Mouse (Mus musculus): Measurements from ENCODE around the gene Mslnl. TPM values are rescaled to one million over a fixed set of nuclear protein-coding genes. Genes with fewer than 3 reads are reported as not detected.

Mslnl gene
- polyA plus RNA-seq, 1 experiment from 2014 or later = not detected

DNA sequence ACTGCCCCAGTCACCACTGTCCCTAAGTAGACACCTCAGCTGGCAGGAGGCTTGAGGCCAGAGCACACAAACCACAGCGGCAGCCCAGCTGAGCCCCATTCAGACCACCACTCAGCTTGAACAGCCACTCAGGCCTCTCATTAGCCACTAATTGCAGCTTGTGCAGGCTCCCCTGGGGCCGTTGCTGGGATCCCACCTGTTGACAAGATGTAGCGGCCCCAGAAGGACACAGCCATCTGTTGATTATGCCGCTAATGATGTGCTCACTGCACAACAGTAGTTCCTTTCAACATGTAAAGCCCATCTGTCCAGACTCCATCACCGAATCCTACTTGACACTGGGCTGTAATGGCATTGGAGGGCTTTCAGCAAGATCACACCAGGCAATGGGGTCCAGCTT is 30.0 kb downstream of the Mslnl start:
- H3K9ac ChIP-seq (ENCODE audit: low read depth, low read length) = no peak overlapping the region
- no peak overlapping the region for H3K4me2 ChIP-seq (ENCODE audit: low read length)
- no peak for ATAC-seq
- no peak overlapping the region for H3K4me3 ChIP-seq (ENCODE audit: low read depth, low read length)
- no peak overlapping the region for H3K27ac ChIP-seq (ENCODE audit: low read length)
- H3K9me3 ChIP-seq (replicated peaks; ENCODE audit: control insufficient read depth, low read length, poor library complexity, severe bottlenecking) = no peaks in the 10 kb centered on the region
- WGBS = 36% methylated on average over 5 of the region's 5 CpGs
- no peaks in the 10 kb centered on the region for H3K27me3 ChIP-seq (ENCODE audit: control insufficient read depth, insufficient read depth, low read depth, low read length)
- no peaks in the 10 kb centered on the region for H3K4me1 ChIP-seq (ENCODE audit: control insufficient read depth, insufficient read depth, low read length)
- H3K36me3 ChIP-seq (ENCODE audit: control insufficient read depth, insufficient read depth, low read length) = no peaks in the 10 kb centered on the region

DNA sequence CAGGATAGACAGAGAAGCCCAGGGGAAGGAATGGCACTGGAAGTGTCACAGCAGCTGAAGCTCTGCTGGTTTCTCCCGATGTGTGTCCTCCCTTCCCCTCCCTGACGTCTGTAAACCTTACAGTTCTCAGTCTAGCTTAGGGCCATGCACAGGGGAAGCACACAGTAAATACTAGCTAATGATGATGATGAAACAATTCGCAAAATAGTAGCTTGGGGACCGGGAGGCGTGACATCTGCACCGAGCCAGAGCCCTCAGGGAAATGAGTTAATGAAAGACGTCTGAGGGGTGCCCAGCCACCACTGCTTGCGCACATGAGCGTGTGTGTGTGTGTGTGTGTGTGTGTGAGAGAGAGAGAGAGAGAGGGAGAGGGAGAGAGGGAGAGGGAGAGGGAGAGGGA is 33.5 kb downstream of the Mslnl start:
- Histone ChIP-seq H3K4me2 (ENCODE audit: low read length) (no peak overlapping the region), H3K27me3 (ENCODE audit: control insufficient read depth, insufficient read depth, low read depth, low read length) (no peaks in the 10 kb centered on the region), H3K4me3 (ENCODE audit: low read depth, low read length) (no peak overlapping the region), H3K4me1 (ENCODE audit: control insufficient read depth, insufficient read depth, low read length) (peaks cover 7% of the 10 kb centered on the region), H3K9ac (ENCODE audit: low read depth, low read length) (no peak overlapping the region), H3K27ac (ENCODE audit: low read length) (no peak overlapping the region), H3K9me3 (replicated peaks; ENCODE audit: control insufficient read depth, low read length, poor library complexity, severe bottlenecking) (no peaks in the 10 kb centered on the region), H3K36me3 (ENCODE audit: control insufficient read depth, insufficient read depth, low read length) (no peaks in the 10 kb centered on the region)
- no peak for ATAC-seq
- WGBS = 62% methylated on average over 7 of the region's 9 CpGs

GRCm38 (mm10) chr17:25773549-25774120 is 37.8 kb downstream of the Mslnl start, which contains the start of gene Narfl:
Gene Narfl (plus strand): TSS chr17:25773776.
- Histone ChIP-seq H3K9me3 (replicated peaks; ENCODE audit: control insufficient read depth, low read length, poor library complexity, severe bottlenecking) (no peaks in the 10 kb centered on the region), H3K27ac (ENCODE audit: low read length) (no peak within 1 kb of the TSS), H3K27me3 (ENCODE audit: control insufficient read depth, insufficient read depth, low read depth, low read length) (no peaks in the 10 kb centered on the region), H3K4me2 (ENCODE audit: low read length) (peak within 1 kb of the TSS; percentile 88), H3K4me1 (ENCODE audit: control insufficient read depth, insufficient read depth, low read length) (peaks cover 14% of the 10 kb centered on the region), H3K9ac (ENCODE audit: low read depth, low read length) (peak within 1 kb of the TSS; percentile 84), H3K4me3 (ENCODE audit: low read depth, low read length) (peak within 1 kb of the TSS; percentile 83), H3K36me3 (ENCODE audit: control insufficient read depth, insufficient read depth, low read length) (peaks cover 6% of the 10 kb centered on the region; the same call in 1 of the 2 replicates)
- peak; percentile 84 for ATAC-seq
- WGBS = under 1% methylated on average over 37 of the region's 37 CpGs

- no peak for ATAC-seq
- 77% methylated on average over 10 of the region's 10 CpGs for WGBS
- H3K4me3 ChIP-seq (ENCODE audit: low read depth, low read length) = no peak overlapping the region
Measured at GRCm38 (mm10) chr17:25775318-25776062, 39.6 kb downstream of the Mslnl start.

GRCm38 (mm10) chr17:25777948-25778347 is 42.1 kb downstream of the Mslnl start:
- no peak for ATAC-seq
- Histone ChIP-seq H3K36me3 (ENCODE audit: control insufficient read depth, insufficient read depth, low read length) (peaks cover 21% of the 10 kb centered on the region), H3K27me3 (ENCODE audit: control insufficient read depth, insufficient read depth, low read depth, low read length) (no peaks in the 10 kb centered on the region), H3K9me3 (replicated peaks; ENCODE audit: control insufficient read depth, low read length, poor library complexity, severe bottlenecking) (no peaks in the 10 kb centered on the region), H3K4me3 (ENCODE audit: low read depth, low read length) (no peak overlapping the region), H3K27ac (ENCODE audit: low read length) (no peak overlapping the region), H3K4me2 (ENCODE audit: low read length) (no peak overlapping the region), H3K4me1 (ENCODE audit: control insufficient read depth, insufficient read depth, low read length) (peaks cover 14% of the 10 kb centered on the region), H3K9ac (ENCODE audit: low read depth, low read length) (no peak overlapping the region)
- WGBS = 96% methylated on average over 5 of the region's 5 CpGs

More at GRCm38 (mm10) chr17:25775318-25776062, 39.6 kb downstream of the Mslnl start:
- H3K27ac ChIP-seq (ENCODE audit: low read length) = no peak overlapping the region
- H3K27me3 ChIP-seq (ENCODE audit: control insufficient read depth, insufficient read depth, low read depth, low read length) = no peaks in the 10 kb centered on the region
- H3K4me2 ChIP-seq (ENCODE audit: low read length) = no peak overlapping the region
- no peak overlapping the region for H3K9ac ChIP-seq (ENCODE audit: low read depth, low read length)
- H3K36me3 ChIP-seq (ENCODE audit: control insufficient read depth, insufficient read depth, low read length) = peaks cover 6% of the 10 kb centered on the region; the same call in 1 of the 2 replicates
- no peaks in the 10 kb centered on the region for H3K9me3 ChIP-seq (replicated peaks; ENCODE audit: control insufficient read depth, low read length, poor library complexity, severe bottlenecking)
- H3K4me1 ChIP-seq (ENCODE audit: control insufficient read depth, insufficient read depth, low read length) = peaks cover 14% of the 10 kb centered on the region

DNA sequence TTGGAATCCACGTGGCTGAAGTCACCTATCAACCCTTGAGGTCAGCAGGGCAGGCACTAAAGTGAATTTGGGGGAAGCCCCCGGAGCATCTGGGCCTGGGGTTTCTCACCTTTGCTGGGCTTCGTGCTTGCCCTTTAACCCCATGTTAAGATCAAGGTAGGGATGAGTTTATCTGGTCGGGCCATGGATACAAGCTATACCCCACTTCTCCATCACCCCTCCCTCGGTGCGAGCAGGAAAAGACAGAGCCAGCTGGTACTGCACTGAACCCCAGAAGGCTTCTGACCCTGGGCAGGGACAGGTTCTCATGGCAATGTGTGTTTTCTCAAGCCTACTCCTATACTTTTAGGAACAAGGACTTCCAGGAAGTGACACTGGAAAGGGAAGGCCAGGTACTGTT is 45.5 kb downstream of the Mslnl start:
- H3K4me1 ChIP-seq (ENCODE audit: control insufficient read depth, insufficient read depth, low read length) = peaks cover 17% of the 10 kb centered on the region
- H3K27me3 ChIP-seq (ENCODE audit: control insufficient read depth, insufficient read depth, low read depth, low read length) = no peaks in the 10 kb centered on the region
- no peaks in the 10 kb centered on the region for H3K9me3 ChIP-seq (replicated peaks; ENCODE audit: control insufficient read depth, low read length, poor library complexity, severe bottlenecking)
- H3K9ac ChIP-seq (ENCODE audit: low read depth, low read length) = no peak overlapping the region
- no peak overlapping the region for H3K4me3 ChIP-seq (ENCODE audit: low read depth, low read length)
- no peak overlapping the region for H3K27ac ChIP-seq (ENCODE audit: low read length)
- no peak for ATAC-seq
- whole genome bisulfite sequencing = 76% methylated on average over 6 of the region's 6 CpGs
- H3K4me2 ChIP-seq (ENCODE audit: low read length) = no peak overlapping the region
- peaks cover 22% of the 10 kb centered on the region for H3K36me3 ChIP-seq (ENCODE audit: control insufficient read depth, insufficient read depth, low read length)

- 77% methylated on average over 7 of the region's 7 CpGs for WGBS
- no peak overlapping the region for H3K4me2 ChIP-seq (ENCODE audit: low read length)
- H3K9me3 ChIP-seq (replicated peaks; ENCODE audit: control insufficient read depth, low read length, poor library complexity, severe bottlenecking) = no peaks in the 10 kb centered on the region
- H3K4me3 ChIP-seq (ENCODE audit: low read depth, low read length) = no peak overlapping the region
- H3K9ac ChIP-seq (ENCODE audit: low read depth, low read length) = no peak overlapping the region
- no peak for ATAC-seq
- H3K36me3 ChIP-seq (ENCODE audit: control insufficient read depth, insufficient read depth, low read length) = peaks cover 19% of the 10 kb centered on the region
- no peaks in the 10 kb centered on the region for H3K27me3 ChIP-seq (ENCODE audit: control insufficient read depth, insufficient read depth, low read depth, low read length)
- H3K27ac ChIP-seq (ENCODE audit: low read length) = no peak overlapping the region
- peaks cover 17% of the 10 kb centered on the region for H3K4me1 ChIP-seq (ENCODE audit: control insufficient read depth, insufficient read depth, low read length)
Measured at GRCm38 (mm10) chr17:25783086-25783485, 47.2 kb downstream of the Mslnl start.

- no peaks in the 10 kb centered on the region for H3K9me3 ChIP-seq (replicated peaks; ENCODE audit: control insufficient read depth, low read length, poor library complexity, severe bottlenecking)
- H3K9ac ChIP-seq (ENCODE audit: low read depth, low read length) = peak overlapping the region; percentile 89
- peaks cover 19% of the 10 kb centered on the region for H3K36me3 ChIP-seq (ENCODE audit: control insufficient read depth, insufficient read depth, low read length)
- H3K4me2 ChIP-seq (ENCODE audit: low read length) = peak overlapping the region; percentile 92
- H3K27me3 ChIP-seq (ENCODE audit: control insufficient read depth, insufficient read depth, low read depth, low read length) = no peaks in the 10 kb centered on the region
- H3K27ac ChIP-seq (ENCODE audit: low read length) = no peak overlapping the region
- peaks cover 17% of the 10 kb centered on the region for H3K4me1 ChIP-seq (ENCODE audit: control insufficient read depth, insufficient read depth, low read length)
- ATAC-seq = no peak
- peak overlapping the region; percentile 78 for H3K4me3 ChIP-seq (ENCODE audit: low read depth, low read length)
- 82% methylated on average over 15 of the region's 15 CpGs for WGBS
Measured at GRCm38 (mm10) chr17:25783861-25784574, 48.2 kb downstream of the Mslnl start.
